Mouse (Mus musculus) testis, adult 2 months (tissue): ENCODE measurements around the gene Pde1b. TPM values are rescaled to one million over a fixed set of nuclear protein-coding genes. Genes with fewer than 3 reads are reported as not detected.

Experiments
- H3K27ac ChIP-seq: fragments of 200-500 bp; 2 replicates; pipeline ENCODE4 v1.5.1; 2012; ENCODE audit warnings: low read depth, low read length; ENCODE audit not compliant: control insufficient read depth, insufficient read depth
- H3K27me3 ChIP-seq: fragments of 200-500 bp; 2 replicates; pipeline ENCODE4 v1.6.1; 2012; ENCODE audit warnings: mild to moderate bottlenecking, low read length, moderate library complexity; ENCODE audit not compliant: control insufficient read depth, insufficient read depth
- H3K36me3 ChIP-seq: fragments of 200-500 bp; 2 replicates; pipeline ENCODE4 v1.6.1; 2012; ENCODE audit warnings: mild to moderate bottlenecking, low read length; ENCODE audit not compliant: control insufficient read depth, insufficient read depth
- H3K4me1 ChIP-seq: fragments of 200-500 bp; 2 replicates; pipeline ENCODE4 v1.6.1; 2012; ENCODE audit warnings: low read length; ENCODE audit not compliant: control insufficient read depth, insufficient read depth
- H3K4me3 ChIP-seq: fragments of 200-500 bp; 2 replicates; pipeline ENCODE4 v1.5.1; 2012; ENCODE audit warnings: low read depth, mild to moderate bottlenecking, low read length, moderate library complexity, mixed read lengths; ENCODE audit not compliant: control insufficient read depth
- CTCF ChIP-seq: fragments of 200-500 bp; IDR thresholded peaks from 2 replicates; pipeline ENCODE4 v1.5.1; 2012; ENCODE audit warnings: low read depth, mild to moderate bottlenecking, inconsistent platforms, low read length, moderate library complexity; ENCODE audit not compliant: control insufficient read depth, insufficient read depth, insufficient replicate concordance
- POLR2A ChIP-seq: fragments of 200-500 bp; IDR thresholded peaks from 2 replicates; pipeline ENCODE4 v1.6.1; 2012; ENCODE audit warnings: low read depth, mild to moderate bottlenecking, inconsistent platforms, low read length, moderate library complexity; ENCODE audit not compliant: control insufficient read depth
- polyA plus RNA-seq: library from polyadenylated mRNA; depleted of rRNA; stranded (reverse); fragments of >200 nt; gene quantifications from 2 replicates; pipeline ENCODE4 v1.2.3, GENCODE M21; 2012

Pde1b gene
- polyA plus RNA-seq, 1 experiment = 4.2 TPM

- TF ChIP-seq CTCF (no peak), POLR2A (no peak)
Observed at GRCm38 (mm10) chr15:103473769-103474168, 29.1 kb upstream of the Pde1b start.

DNA sequence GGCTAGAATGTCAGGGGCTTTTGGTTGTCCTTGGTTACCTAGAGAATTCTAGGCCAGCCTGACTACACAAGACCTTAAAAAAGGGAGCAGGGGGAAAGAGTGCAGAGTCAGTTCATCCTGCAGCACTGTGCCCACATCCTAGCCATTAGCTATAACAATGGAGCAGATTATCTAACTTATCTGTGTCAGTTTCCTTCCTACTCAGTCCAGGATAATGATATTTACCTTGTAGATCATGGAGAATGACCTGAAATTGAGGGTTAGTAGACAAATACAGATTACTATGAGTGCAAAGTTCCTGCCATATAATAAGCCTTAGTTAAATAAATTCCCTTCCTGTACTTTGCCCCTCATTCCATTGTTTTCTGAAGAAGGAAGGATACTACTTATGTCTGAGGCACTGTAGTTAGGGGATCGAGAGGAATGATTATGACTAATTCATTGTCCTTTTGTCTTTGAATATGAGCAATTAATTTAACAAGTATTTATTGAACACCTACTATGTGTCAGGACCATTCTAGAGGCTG is 23.7 kb upstream of the Pde1b start:
- Histone ChIP-seq H3K36me3 (no peaks in the 10 kb centered on the region), H3K4me3 (peak overlapping the region; percentile 81; the same call in 1 of the 2 replicates), H3K4me1 (no peaks in the 10 kb centered on the region; the same call in 1 of the 2 replicates), H3K27ac (no peak overlapping the region), H3K27me3 (no peaks in the 10 kb centered on the region)
- TF ChIP-seq POLR2A (no peak), CTCF (no peak)

More at GRCm38 (mm10) chr15:103473769-103474168, 29.1 kb upstream of the Pde1b start:
- Histone ChIP-seq H3K4me1 (no peaks in the 10 kb centered on the region), H3K27me3 (no peaks in the 10 kb centered on the region), H3K36me3 (no peaks in the 10 kb centered on the region), H3K4me3 (no peak overlapping the region), H3K27ac (no peak overlapping the region)

GRCm38 (mm10) chr15:103480129-103480528 is 22.7 kb upstream of the Pde1b start:
- no peaks in the 10 kb centered on the region for H3K36me3 ChIP-seq

DNA sequence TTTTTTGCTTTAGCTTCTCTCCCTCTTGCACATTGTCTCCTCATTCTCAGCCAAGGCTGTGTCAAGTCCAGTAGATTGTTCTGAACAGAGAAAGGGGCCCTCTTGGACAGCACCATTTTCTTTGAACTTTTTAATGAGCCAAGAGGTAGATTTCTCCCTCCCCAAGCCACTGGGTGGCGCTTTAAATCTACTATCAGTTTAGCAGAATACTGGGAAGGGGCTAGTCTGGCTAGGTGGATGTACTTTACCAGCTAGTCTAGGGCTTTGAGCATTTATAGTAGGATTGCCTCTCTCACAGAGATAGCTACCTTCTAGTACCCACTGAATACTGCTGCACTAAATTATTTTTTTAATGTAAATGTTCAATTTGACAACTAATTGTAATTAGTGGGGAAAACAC is 20.3 kb upstream of the Pde1b start:
- Histone ChIP-seq H3K36me3 (no peaks in the 10 kb centered on the region), H3K27me3 (no peaks in the 10 kb centered on the region), H3K4me1 (no peaks in the 10 kb centered on the region; the same call in 1 of the 2 replicates), H3K4me3 (no peak overlapping the region), H3K27ac (no peak overlapping the region)
- TF ChIP-seq CTCF (no peak), POLR2A (no peak)

More at GRCm38 (mm10) chr15:103480129-103480528, 22.7 kb upstream of the Pde1b start:
- Histone ChIP-seq H3K27me3 (no peaks in the 10 kb centered on the region), H3K4me3 (peak overlapping the region; percentile 51; the same call in 1 of the 2 replicates), H3K4me1 (no peaks in the 10 kb centered on the region; the same call in 1 of the 2 replicates), H3K27ac (no peak overlapping the region)
- TF ChIP-seq CTCF = no peak
- TF ChIP-seq POLR2A = no peak

DNA sequence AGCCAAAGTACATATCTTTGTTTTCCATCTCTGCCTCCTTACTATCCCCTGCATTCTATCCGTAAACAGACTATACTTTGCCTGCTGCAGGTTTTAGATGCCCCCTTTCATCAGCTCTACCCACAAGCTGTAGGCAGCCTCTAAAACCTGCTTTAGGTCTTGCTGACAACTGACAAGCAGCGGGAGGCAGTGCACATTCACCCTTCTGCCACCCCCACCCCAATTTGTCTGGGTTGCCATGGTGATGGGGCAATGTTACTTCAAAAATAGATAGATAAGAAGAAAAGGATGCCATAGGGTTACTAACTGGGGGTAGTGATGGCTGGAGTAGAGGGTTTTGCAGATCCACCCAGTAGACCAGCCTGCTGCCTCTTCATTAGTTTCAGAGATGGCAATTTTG is 18.3 kb upstream of the Pde1b start:
- Histone ChIP-seq H3K27me3 (no peaks in the 10 kb centered on the region), H3K27ac (no peak overlapping the region), H3K4me1 (no peaks in the 10 kb centered on the region; the same call in 1 of the 2 replicates), H3K4me3 (no peak overlapping the region), H3K36me3 (no peaks in the 10 kb centered on the region)
- no peak for TF ChIP-seq POLR2A

- H3K27ac ChIP-seq = no peak overlapping the region
- H3K27me3 ChIP-seq = no peaks in the 10 kb centered on the region
- no peaks in the 10 kb centered on the region for H3K36me3 ChIP-seq
- no peak for TF ChIP-seq CTCF
- no peak for TF ChIP-seq POLR2A
- no peaks in the 10 kb centered on the region; the same call in 1 of the 2 replicates for H3K4me1 ChIP-seq
- H3K4me3 ChIP-seq = no peak overlapping the region
Observed at GRCm38 (mm10) chr15:103485106-103485505, 17.7 kb upstream of the Pde1b start.

GRCm38 (mm10) chr15:103486658-103487057 is 16.2 kb upstream of the Pde1b start:
- no peak overlapping the region for H3K27ac ChIP-seq
- H3K4me3 ChIP-seq = no peak overlapping the region
- H3K4me1 ChIP-seq = no peaks in the 10 kb centered on the region; the same call in 1 of the 2 replicates
- TF ChIP-seq CTCF (no peak), POLR2A (no peak)
- H3K27me3 ChIP-seq = no peaks in the 10 kb centered on the region
- no peaks in the 10 kb centered on the region for H3K36me3 ChIP-seq

- TF ChIP-seq POLR2A (no peak), CTCF (no peak)
- H3K4me1 ChIP-seq = no peaks in the 10 kb centered on the region
- H3K36me3 ChIP-seq = no peaks in the 10 kb centered on the region
- H3K27me3 ChIP-seq = no peaks in the 10 kb centered on the region
- H3K4me3 ChIP-seq = no peak overlapping the region
- H3K27ac ChIP-seq = no peak overlapping the region
Observed at GRCm38 (mm10) chr15:103488336-103488735, 14.5 kb upstream of the Pde1b start.
